Mouse (Mus musculus) c-Kit-negative CD71-positive TER-119-positive erythroid progenitor cells, embryonic 14.5 days (primary cell): ENCODE data around the gene Atp6v1e1.

ENCODE experiments used
- DNase-seq: peaks from one replicate; pipeline ENCODE4 v3.0.0-alpha.2; 2013; ENCODE audit warnings: low read depth, low spot score

Gene Atp6v1e1

DNA sequence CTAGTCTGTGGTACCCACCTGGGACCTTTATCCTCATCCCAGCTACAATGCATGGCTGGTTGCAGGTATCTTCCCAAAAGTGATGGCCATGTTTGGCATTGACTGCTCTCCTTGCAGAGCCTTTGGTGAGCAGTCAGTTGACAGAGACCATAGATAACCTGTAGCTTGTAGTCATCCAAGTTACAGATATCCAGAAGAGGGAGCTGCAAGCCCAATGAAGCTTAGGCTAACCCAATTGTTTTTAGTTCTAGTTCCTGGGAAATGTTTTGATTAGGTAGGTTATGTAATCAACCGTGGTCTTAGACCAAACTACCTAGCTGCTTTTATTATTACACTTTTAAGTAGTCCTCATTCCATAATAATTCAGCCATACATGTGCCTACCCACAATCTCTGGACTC is 51.2 kb downstream of the Atp6v1e1 start:
- DNase-seq = no peak

DNA sequence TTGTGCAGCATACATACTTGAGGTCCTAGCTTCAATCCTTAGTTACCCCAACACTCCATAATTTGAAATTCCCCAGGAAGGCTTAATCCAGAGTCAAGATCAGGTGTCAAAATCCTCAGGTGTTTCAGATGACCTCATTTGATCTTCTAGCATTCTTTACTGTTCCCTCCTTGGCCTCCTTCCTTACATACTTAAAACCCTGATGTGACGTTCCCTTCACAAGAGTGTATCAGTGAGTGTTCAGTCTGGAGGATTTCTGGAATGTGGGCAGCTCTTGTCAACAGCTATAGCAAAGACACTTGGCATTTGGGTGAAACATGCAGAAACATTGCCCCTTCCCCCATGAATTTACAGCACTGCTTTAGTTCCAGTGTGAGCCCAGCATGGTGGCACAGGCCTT is 52.6 kb downstream of the Atp6v1e1 start:
- DNase-seq = no peak

DNA sequence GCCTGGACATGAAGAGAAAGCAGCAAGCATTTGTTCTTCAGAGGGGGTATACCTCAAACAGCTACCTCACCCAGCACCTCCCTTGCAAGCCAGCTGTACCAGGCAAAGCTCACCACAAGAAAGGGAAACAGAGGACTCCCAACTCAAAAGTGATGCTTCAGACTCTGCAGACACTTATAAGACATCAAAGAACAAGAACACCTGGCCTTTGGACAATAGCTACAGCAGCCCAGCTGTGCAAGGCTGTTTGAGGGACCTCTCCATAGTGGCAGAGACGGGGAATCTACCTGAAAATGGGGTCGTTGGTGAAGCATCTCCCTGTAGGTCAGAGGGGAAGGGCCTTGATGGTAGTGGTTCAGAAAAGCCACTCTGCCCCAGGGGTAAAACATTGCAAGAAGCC is 61.4 kb downstream of the Atp6v1e1 start:
- DNase-seq = no peak

DNA sequence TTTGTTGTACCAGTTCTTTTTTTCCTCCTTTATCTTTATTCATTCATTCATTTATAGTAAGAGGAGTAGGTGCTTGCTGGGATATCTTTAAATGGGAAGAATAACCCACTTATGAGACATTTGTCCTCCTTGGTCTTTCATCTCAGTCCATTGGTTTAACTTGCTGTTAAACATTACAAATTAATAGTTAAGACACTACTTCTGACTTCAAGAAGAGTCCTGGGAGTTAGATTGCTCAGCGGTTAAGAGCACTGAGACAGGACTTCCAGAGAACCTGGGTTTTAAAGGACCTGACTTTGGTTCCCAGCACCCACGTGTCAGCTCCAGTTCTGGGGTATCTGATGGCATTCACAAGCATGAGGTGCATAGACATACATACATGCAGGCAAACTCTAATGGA is 76.2 kb downstream of the Atp6v1e1 start:
- DNase-seq = no peak
